Mouse (Mus musculus) MEL (cell line): ENCODE data around the gene Vmn2r37. TPM values are rescaled to one million over a fixed set of nuclear protein-coding genes. Genes with fewer than 3 reads are reported as not detected.
"Not testable (repeated sequence)": the region's sequence is repeated elsewhere in the genome, so short reads cannot be mapped to it uniquely, and the experiment has no call there.

Experiments used
- DNase-seq: peaks from one replicate; pipeline ENCODE4 v3.0.0; 2011; ENCODE audit warnings: low read depth, low spot score
- H3K27ac ChIP-seq: 2 replicates; pipeline ENCODE4 v1.5.1; 2012; ENCODE audit warnings: low read depth, mild to moderate bottlenecking, control low read depth, low read length, moderate library complexity; ENCODE audit not compliant: control insufficient read depth
- H3K27me3 ChIP-seq, 2 experiments: fragments of 150-350 bp in 1 of 2; sonication (generic) in 1 of 2; 2 replicates each; pipeline ENCODE4 v1.6.1; 2012; ENCODE audit warnings: low read length in 2 of 2, mild to moderate bottlenecking in 2 of 2, improper control_type of control experiment in 1 of 2, moderate library complexity in 1 of 2; ENCODE audit not compliant: insufficient read depth in 2 of 2, control insufficient read depth in 1 of 2
- H3K36me3 ChIP-seq, 2 experiments: 2 replicates each; pipeline ENCODE4 v1.6.1; 2012 to 2014; ENCODE audit warnings: low read length in 2 of 2, improper control_type of control experiment in 1 of 2, inconsistent platforms in 1 of 2, mild to moderate bottlenecking in 1 of 2; ENCODE audit not compliant: insufficient read depth in 2 of 2, control insufficient read depth in 1 of 2
- H3K4me1 ChIP-seq, 2 experiments: fragments of 150-350 bp in 1 of 2; sonication (generic) in 1 of 2; 2 replicates each; pipeline ENCODE4 v1.6.1; 2012; ENCODE audit warnings: low read length in 2 of 2, improper control_type of control experiment in 1 of 2, mild to moderate bottlenecking in 1 of 2; ENCODE audit not compliant: insufficient read depth in 2 of 2, control insufficient read depth in 1 of 2
- H3K4me3 ChIP-seq, 2 experiments: fragments of 150-350 bp in 1 of 2; sonication (generic) in 1 of 2; 2 replicates each; pipeline ENCODE4 v1.5.1; 2012; ENCODE audit warnings: low read depth in 2 of 2, low read length in 2 of 2, mild to moderate bottlenecking in 2 of 2, moderate library complexity in 2 of 2, control low read depth in 1 of 2, improper control_type of control experiment in 1 of 2; ENCODE audit not compliant: control insufficient read depth in 1 of 2, insufficient read depth in 1 of 2
- H3K79me2 ChIP-seq: 2 replicates; pipeline ENCODE4 v1.6.1; 2012; ENCODE audit warnings: mild to moderate bottlenecking, low read length, moderate library complexity; ENCODE audit not compliant: control insufficient read depth, poor library complexity, insufficient read depth
- H3K9ac ChIP-seq: 2 replicates; pipeline ENCODE4 v1.6.1; 2012; ENCODE audit warnings: low read depth, mild to moderate bottlenecking, control low read depth, low read length, moderate library complexity; ENCODE audit not compliant: control insufficient read depth, poor library complexity, severe bottlenecking
- H3K9me3 ChIP-seq: fragments of 150-350 bp; sonication (generic); replicated peaks from 2 replicates; pipeline ENCODE4 v1.6.1; 2012; ENCODE audit warnings: mild to moderate bottlenecking, low read length, improper control_type of control experiment, moderate library complexity; ENCODE audit not compliant: insufficient read depth
- polyA plus RNA-seq, 2 experiments: library from polyadenylated mRNA; stranded (reverse) in 1 of 2; unstranded in 1 of 2; fragments of >175 nt in 1 of 2; fragments of >200 nt in 1 of 2; gene quantifications; 2 replicates each; pipeline versions ENCODE4 v1.2.1 to v1.2.4; 2012; ENCODE audit warnings: low replicate concordance in 2 of 2, low read depth in 1 of 2; ENCODE audit not compliant: insufficient read length in 2 of 2, insufficient read depth in 1 of 2, missing spikeins in 1 of 2
- total RNA-seq: library from RNA; depleted of rRNA; stranded (reverse); fragments of 300-350 nt; gene quantifications from 2 replicates; pipeline ENCODE4 v1.2.3, GENCODE M21; 2012; rRNA removed

Gene Vmn2r37
- total RNA-seq (not detected in 2 replicates), polyA plus RNA-seq (not detected)

DNA sequence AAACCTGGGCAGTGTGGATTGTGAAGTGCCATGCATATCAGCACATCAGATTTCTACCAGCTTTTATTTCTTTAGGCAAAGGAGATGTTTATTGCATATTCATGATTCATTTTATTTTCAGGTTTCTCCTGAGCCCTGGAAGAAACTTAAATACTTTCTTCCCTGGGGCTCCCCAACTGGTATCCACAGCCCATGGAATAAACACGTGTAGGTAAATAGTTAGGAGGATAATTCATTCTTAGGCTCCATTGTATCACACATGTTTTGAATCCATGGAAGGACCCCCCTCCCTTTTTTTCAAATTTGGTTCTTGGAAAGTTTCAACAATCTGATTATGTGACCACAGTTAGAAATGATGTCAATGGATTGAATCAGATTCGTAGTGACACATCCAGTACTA lies at the start of gene Vmn2r37:
Gene Vmn2r37, minus strand, starts transcription at position 101 of the 400 bp plus-strand sequence.
- H3K27ac ChIP-seq, H3K4me1 ChIP-seq, H3K79me2 ChIP-seq, H3K27me3 ChIP-seq, H3K9me3 ChIP-seq, DNase-seq, H3K36me3 ChIP-seq, H3K9ac ChIP-seq, H3K4me3 ChIP-seq: not testable (repeated sequence)

Other genes with a start within 250 kb of the Vmn2r37 start
- gene Vmn2r39, start 192.9 kb downstream of the Vmn2r37 start, total RNA-seq: not detected in 2 replicates
- not detected for gene Vmn2r39, start 192.9 kb downstream of the Vmn2r37 start, polyA plus RNA-seq
- not detected in 2 replicates for gene Vmn2r38, start 125.8 kb downstream of the Vmn2r37 start, total RNA-seq
- not detected for gene Vmn2r38, start 125.8 kb downstream of the Vmn2r37 start, polyA plus RNA-seq